Mouse (Mus musculus) heart, adult 2 months (tissue): ENCODE measurements around the gene Vipr1.

Experiments
- CTCF ChIP-seq: fragments of 200-600 bp; IDR thresholded peaks from 2 replicates; pipeline ENCODE4 v1.8.1; 2022; ENCODE audit warnings: antibody characterized with exemption, mild to moderate bottlenecking, moderate library complexity
- EP300 ChIP-seq: fragments of 200-500 bp; IDR thresholded peaks from 2 replicates; pipeline ENCODE4 v1.6.1; 2011; ENCODE audit warnings: low read depth, low read length, control low read depth; ENCODE audit not compliant: insufficient read depth
- POLR2A ChIP-seq: fragments of 200-500 bp; IDR thresholded peaks from 2 replicates; pipeline ENCODE4 v1.6.1; 2011; ENCODE audit warnings: mild to moderate bottlenecking, low read depth, low read length, control low read depth; ENCODE audit not compliant: insufficient read depth

DNA sequence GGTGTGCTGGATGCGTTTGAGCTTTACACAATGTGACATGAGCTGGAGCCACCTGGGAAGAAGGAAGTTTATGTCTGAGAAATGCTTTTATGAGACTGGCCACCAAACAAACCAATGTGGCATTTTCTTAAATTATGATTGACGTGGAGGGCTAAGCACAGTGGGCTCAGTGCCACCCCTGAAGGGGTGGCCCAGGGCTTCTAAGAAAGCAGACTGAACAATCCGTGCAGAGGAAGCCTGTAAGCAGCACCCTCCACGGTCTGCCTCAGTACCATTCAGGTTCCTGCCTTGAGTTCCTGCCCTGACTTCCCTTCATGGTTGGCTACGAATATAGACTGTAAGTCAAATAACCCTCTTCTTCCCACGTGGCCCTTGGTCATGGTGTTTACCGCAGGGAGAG is 48.2 kb downstream of the Vipr1 start:
- TF ChIP-seq CTCF (no peak), EP300 (no peak), POLR2A (no peak)
